In the genomic region with DNA sequence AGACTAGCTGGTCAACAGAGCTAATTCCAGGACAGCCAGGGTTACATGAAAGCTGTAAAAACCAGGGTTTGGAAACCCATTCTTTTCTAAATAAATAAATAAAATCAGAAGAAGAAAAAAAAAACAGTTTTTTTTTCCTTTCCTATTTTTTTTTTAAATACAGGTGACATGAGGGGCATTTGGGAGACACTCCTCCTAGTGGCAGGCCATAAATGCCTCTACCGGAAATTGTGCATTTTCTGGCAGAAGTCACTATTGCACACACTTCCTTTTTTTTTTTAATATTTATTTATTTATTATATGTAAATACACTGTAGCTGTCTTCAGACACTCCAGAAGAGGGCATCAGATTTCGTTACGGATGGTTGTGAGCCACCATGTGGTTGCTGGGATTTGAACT, we compare ENCODE assay signal across 14 mouse cellular contexts. TPM values are rescaled to one million over a fixed set of nuclear protein-coding genes. Genes with fewer than 3 reads are reported as not detected.
DNase-seq lines count a peak whose midpoint lies in the region; ATAC-seq and TF ChIP-seq lines count a peak whose summit lies in the region.
"Not testable (repeated sequence)": the region's sequence is repeated elsewhere in the genome, so short reads cannot be mapped to it uniquely, and the experiment has no call there.
"Had no signal": no experiment of that assay in that cellular context is flagged by ENCODE, and none has a peak within 500 bp of the region (broad histone marks: within the 10 kb centered on the region; RNA-seq: fewer than 3 reads in every experiment).

No protein-coding gene starts in this region.

- H3K27me3 ChIP-seq in G1E (ENCODE audit: insufficient read depth, low read length); erythroblast, embryonic 14.5 days (ENCODE audit: control insufficient read depth); heart, embryonic 14.5 days (ENCODE audit: control insufficient read depth, insufficient read depth, low read length); liver, embryonic 15.5 days; midbrain, embryonic 13.5 days; stomach, embryonic 15.5 days (replicated peaks): not testable (repeated sequence)

- intact Hi-C loops in left cerebral cortex, adult 2 months (cut with DNase I): not testable (repeated sequence)

- not testable (repeated sequence) for H3K27ac ChIP-seq in heart, embryonic 14.5 days (replicated peaks in 1 of 2; ENCODE audit: control insufficient read depth in 1 of 2, insufficient read depth in 1 of 2, low read depth in 2 of 2, low read length in 2 of 2); left cerebral cortex, adult 2 months; liver, embryonic 15.5 days (replicated peaks); midbrain, embryonic 13.5 days; stomach, embryonic 15.5 days

- peak overlapping the region; percentile 82; the same call in 1 of the 2 replicates for H3K4me3 ChIP-seq in G1E (ENCODE audit: low read depth, low read length)
- H3K4me3 ChIP-seq in erythroblast, embryonic 14.5 days (replicated peaks): peak overlapping the region; percentile 86
- H3K4me3 ChIP-seq in heart, embryonic 14.5 days (ENCODE audit: control insufficient read depth in 1 of 2, insufficient read depth in 1 of 2, low read depth in 1 of 2, low read length in 2 of 2); left cerebral cortex, adult 2 months; midbrain, embryonic 13.5 days (replicated peaks): not testable (repeated sequence)
- H3K4me3 ChIP-seq in liver, embryonic 15.5 days (replicated peaks): peak overlapping the region; percentile 86
- H3K4me3 ChIP-seq in stomach, embryonic 15.5 days (replicated peaks): peak overlapping the region; percentile 77; the same call in 1 of the 2 replicates

- H3K9me3 ChIP-seq in G1E (replicated peaks); erythroblast, embryonic 14.5 days (ENCODE audit: control insufficient read depth, low read length); heart, embryonic 14.5 days (ENCODE audit: control insufficient read depth, low read length); liver, embryonic 15.5 days (replicated peaks); midbrain, embryonic 13.5 days; stomach, embryonic 15.5 days: not testable (repeated sequence)

- H3K9ac ChIP-seq in heart, embryonic 14.5 days (ENCODE audit: low read length); stomach, embryonic 15.5 days: not testable (repeated sequence)
- 0 out of 2 replicates have a peak overlapping the region, but pooled peaks have one; percentile 86 for H3K9ac ChIP-seq in liver, embryonic 15.5 days
- 0 out of 2 replicates have a peak overlapping the region, but pooled peaks have one; percentile 41 for H3K9ac ChIP-seq in midbrain, embryonic 13.5 days (replicated peaks)

- H3K4me2 ChIP-seq in heart, embryonic 14.5 days (ENCODE audit: low read length): peak overlapping the region; percentile 75
- H3K4me2 ChIP-seq in liver, embryonic 15.5 days: peak overlapping the region; percentile 96
- peak overlapping the region; percentile 90 for H3K4me2 ChIP-seq in midbrain, embryonic 13.5 days (replicated peaks)
- H3K4me2 ChIP-seq in stomach, embryonic 15.5 days: peak overlapping the region; percentile 82; the same call in 1 of the 2 replicates

- not testable (repeated sequence) for DNase-seq in G1E (ENCODE audit: low spot score); left cerebral cortex, adult 2 months (ENCODE audit: extremely low spot score in 1 of 2, low spot score in 2 of 2)
- peak; percentile 25 for DNase-seq in induced T-regulatory cell, adult 2 months (ENCODE audit: low read depth)

- TF ChIP-seq CTCF in G1E (IDR thresholded peaks at IDR 0.05; ENCODE audit: low read depth, low read length): not testable (repeated sequence)
- peak; percentile 22 for TF ChIP-seq CTCF in left cerebral cortex, adult 2 months (IDR thresholded peaks at IDR 0.05)

- ATAC-seq in G1E (ENCODE audit: extremely low read depth, insufficient number of reproducible peaks, low FRiP score, poor library complexity, severe bottlenecking); heart, embryonic 14.5 days (ENCODE audit: insufficient number of reproducible peaks, insufficient read depth, low FRiP score, low read depth); liver, embryonic 15.5 days (ENCODE audit: insufficient read depth); midbrain, embryonic 13.5 days; stomach, embryonic 15.5 days (ENCODE audit: insufficient read depth, low FRiP score, low read depth): not testable (repeated sequence)

- WGBS in heart, embryonic 14.5 days: 70% methylated on average over 1 of the region's 3 CpGs
- 34% methylated on average over 3 of the region's 3 CpGs for WGBS in liver, embryonic 15.5 days (ENCODE audit: insufficient replicate concordance)
- 73% methylated on average over 3 of the region's 3 CpGs for WGBS in midbrain, embryonic 13.5 days
- 53% methylated on average over 3 of the region's 3 CpGs for WGBS in stomach, embryonic 15.5 days

- peaks cover 44% of the 10 kb centered on the region for H3K4me1 ChIP-seq in G1E (ENCODE audit: insufficient read depth, low read depth, low read length)
- peaks cover 52% of the 10 kb centered on the region for H3K4me1 ChIP-seq in erythroblast, embryonic 14.5 days (ENCODE audit: control insufficient read depth)
- peaks cover 30 to 48% of the 10 kb centered on the region in 2 experiments for H3K4me1 ChIP-seq in heart, embryonic 14.5 days (ENCODE audit: control insufficient read depth in 2 of 2, insufficient read depth in 2 of 2, low read length in 2 of 2)
- H3K4me1 ChIP-seq in liver, embryonic 15.5 days (replicated peaks): peaks cover 63% of the 10 kb centered on the region
- peaks cover 52% of the 10 kb centered on the region for H3K4me1 ChIP-seq in midbrain, embryonic 13.5 days (replicated peaks)
- peaks cover 41% of the 10 kb centered on the region for H3K4me1 ChIP-seq in stomach, embryonic 15.5 days

- H3K36me3 ChIP-seq in G1E (replicated peaks): peaks cover 40% of the 10 kb centered on the region
- peaks cover 31% of the 10 kb centered on the region for H3K36me3 ChIP-seq in erythroblast, embryonic 14.5 days (ENCODE audit: control insufficient read depth)
- H3K36me3 ChIP-seq in heart, embryonic 14.5 days (ENCODE audit: control insufficient read depth, insufficient read depth, low read length); liver, embryonic 15.5 days (replicated peaks); midbrain, embryonic 13.5 days; stomach, embryonic 15.5 days: not testable (repeated sequence)

RNA-seq across cellular contexts. Expression of gene Szrd1, which starts 1.8 kb away (rescaled TPM):
- total RNA-seq in G1E (2014; fragmentation: Nextera tagmentation): 54.3 and 64.5 TPM in 2 replicates
- 36.7 and 37.2 TPM in 2 replicates for total RNA-seq in G1E (2017)
- 150 and 161 TPM in 2 replicates for polyA plus RNA-seq in G1E (2012)
- polyA plus RNA-seq in erythroblast, embryonic 14.5 days (2012): 10.7 and 11.2 TPM in 2 replicates
- polyA plus RNA-seq in heart, embryonic 14.5 days (2014; fragmentation: Nextera tagmentation; extraction: Ambion mirVana): 20.8 and 24.0 TPM in 2 replicates
- total RNA-seq in left cerebral cortex, adult 2 months (2021): 10 to 100 TPM; 44.4 to 59.1 TPM
- 18.1 and 20.7 TPM in 2 replicates for polyA plus RNA-seq in liver, embryonic 15.5 days (2015; fragmentation: Nextera tagmentation; extraction: Ambion mirVana)
- 26.0 and 30.7 TPM in 2 replicates for polyA plus RNA-seq in midbrain, embryonic 13.5 days (2015; fragmentation: Nextera tagmentation; extraction: Ambion mirVana)
- 34.5 and 44.3 TPM in 2 replicates for polyA plus RNA-seq in stomach, embryonic 15.5 days (2015; fragmentation: Nextera tagmentation; extraction: Ambion mirVana)

RNA-seq across cellular contexts. Expression of gene Fbxo42, which starts 10.0 kb away (rescaled TPM):
- 30.3 and 36.7 TPM in 2 replicates for total RNA-seq in G1E (2014; fragmentation: Nextera tagmentation)
- 7.6 and 8.3 TPM in 2 replicates for total RNA-seq in G1E (2017)
- 14.3 and 15.5 TPM in 2 replicates for polyA plus RNA-seq in G1E (2012)
- 6.2 and 6.5 TPM in 2 replicates for polyA plus RNA-seq in erythroblast, embryonic 14.5 days (2012)
- polyA plus RNA-seq in heart, embryonic 14.5 days (2014; fragmentation: Nextera tagmentation; extraction: Ambion mirVana): 12.7 and 15.7 TPM in 2 replicates
- total RNA-seq in left cerebral cortex, adult 2 months (2021): 10 to 100 TPM; 29.3 to 30.3 TPM
- 17.9 and 18.3 TPM in 2 replicates for polyA plus RNA-seq in liver, embryonic 15.5 days (2015; fragmentation: Nextera tagmentation; extraction: Ambion mirVana)
- 22.9 and 26.3 TPM in 2 replicates for polyA plus RNA-seq in midbrain, embryonic 13.5 days (2015; fragmentation: Nextera tagmentation; extraction: Ambion mirVana)
- 21.3 and 21.4 TPM in 2 replicates for polyA plus RNA-seq in stomach, embryonic 15.5 days (2015; fragmentation: Nextera tagmentation; extraction: Ambion mirVana)

RNA-seq across cellular contexts. Expression of gene Spata21, which starts 49.6 kb away (rescaled TPM):
- total RNA-seq in G1E (2014; fragmentation: Nextera tagmentation) (not detected in 2 replicates), G1E (2017) (not detected in 2 replicates)
- not detected in 2 replicates for polyA plus RNA-seq in G1E (2012)
- polyA plus RNA-seq in erythroblast, embryonic 14.5 days (2012): not detected in 2 replicates
- polyA plus RNA-seq in heart, embryonic 14.5 days (2014; fragmentation: Nextera tagmentation; extraction: Ambion mirVana): not detected in 2 replicates
- under 1 TPM; 0.26 to 0.61 TPM for total RNA-seq in left cerebral cortex, adult 2 months (2021)
- not detected in 2 replicates for polyA plus RNA-seq in liver, embryonic 15.5 days (2015; fragmentation: Nextera tagmentation; extraction: Ambion mirVana)
- 0.22 TPM in 1 of 2 replicates, not detected in the other for polyA plus RNA-seq in midbrain, embryonic 13.5 days (2015; fragmentation: Nextera tagmentation; extraction: Ambion mirVana)
- polyA plus RNA-seq in stomach, embryonic 15.5 days (2015; fragmentation: Nextera tagmentation; extraction: Ambion mirVana): 0.05 and 0.15 TPM in 2 replicates
- total RNA-seq: adrenal gland, postnatal 36 days; common myeloid progenitor, adult 5-6 weeks; neutrophil, adult 5-6 weeks had no signal
- polyA plus RNA-seq: large intestine, adult 2 months; lung, adult 2 months; midbrain, embryonic 11.5 days had no signal

RNA-seq across cellular contexts. Expression of gene Necap2, which starts 59.6 kb away (rescaled TPM):
- 43.9 and 51.5 TPM in 2 replicates for total RNA-seq in G1E (2014; fragmentation: Nextera tagmentation)
- total RNA-seq in G1E (2017): 61.9 and 62.4 TPM in 2 replicates
- polyA plus RNA-seq in G1E (2012): 91.8 and 101 TPM in 2 replicates
- polyA plus RNA-seq in erythroblast, embryonic 14.5 days (2012): 22.6 and 25.4 TPM in 2 replicates
- 33.1 and 34.2 TPM in 2 replicates for polyA plus RNA-seq in heart, embryonic 14.5 days (2014; fragmentation: Nextera tagmentation; extraction: Ambion mirVana)
- 10 to 100 TPM; 44.9 to 45.9 TPM for total RNA-seq in left cerebral cortex, adult 2 months (2021)
- 97.2 and 98.6 TPM in 2 replicates for polyA plus RNA-seq in liver, embryonic 15.5 days (2015; fragmentation: Nextera tagmentation; extraction: Ambion mirVana)
- polyA plus RNA-seq in midbrain, embryonic 13.5 days (2015; fragmentation: Nextera tagmentation; extraction: Ambion mirVana): 47.2 and 52.3 TPM in 2 replicates
- 81.4 and 82.0 TPM in 2 replicates for polyA plus RNA-seq in stomach, embryonic 15.5 days (2015; fragmentation: Nextera tagmentation; extraction: Ambion mirVana)
